Mouse (Mus musculus) CH12.LX (cell line): Measurements from ENCODE around the gene Gm10553.
"Not testable (repeated sequence)": the region's sequence is repeated elsewhere in the genome, so short reads cannot be mapped to it uniquely, and the experiment has no call there.

Experiments
- CTCF ChIP-seq, 2 experiments: IDR thresholded peaks in 1 of 2; conservative IDR thresholded peaks in 1 of 2; 2 replicates each; pipeline ENCODE4 v1.5.1; 2011 to 2012; ENCODE audit warnings: low read depth in 2 of 2, low read length in 2 of 2, improper control_type of control experiment in 1 of 2, inconsistent platforms in 1 of 2, mild to moderate bottlenecking in 1 of 2, moderate library complexity in 1 of 2
- E2F4 ChIP-seq: IDR thresholded peaks from 2 replicates; pipeline ENCODE4 v1.6.1; 2011; ENCODE audit warnings: low read depth, low read length, improper control_type of control experiment; ENCODE audit not compliant: insufficient replicate concordance
- EP300 ChIP-seq: IDR thresholded peaks from 2 replicates; pipeline ENCODE4 v1.6.1; 2011; ENCODE audit warnings: low read length, improper control_type of control experiment
- HCFC1 ChIP-seq: IDR thresholded peaks from 2 replicates; pipeline ENCODE4 v1.6.1; 2012; ENCODE audit warnings: low read depth, mild to moderate bottlenecking, inconsistent platforms, low read length, improper control_type of control experiment
- JUN ChIP-seq: IDR thresholded peaks from 2 replicates; pipeline ENCODE4 v1.6.1; 2011; ENCODE audit warnings: low read depth, mild to moderate bottlenecking, low read length, improper control_type of control experiment, moderate library complexity; ENCODE audit not compliant: insufficient read depth
- MAFK ChIP-seq: IDR thresholded peaks from 2 replicates; pipeline ENCODE4 v1.6.1; 2011; ENCODE audit warnings: low read length, improper control_type of control experiment; ENCODE audit not compliant: insufficient replicate concordance
- MAX ChIP-seq: IDR thresholded peaks from 2 replicates; pipeline ENCODE4 v1.6.1; 2011; ENCODE audit warnings: low read length, improper control_type of control experiment
- MYC ChIP-seq: IDR thresholded peaks from 2 replicates; pipeline ENCODE4 v1.6.1; 2011; ENCODE audit warnings: low read depth, mild to moderate bottlenecking, improper control_type of control experiment, low read length
- NELFE ChIP-seq: IDR thresholded peaks from 2 replicates; pipeline ENCODE4 v1.6.1; 2011; ENCODE audit warnings: low read depth, low read length, improper control_type of control experiment
- POLR2A ChIP-seq: IDR thresholded peaks from 2 replicates; pipeline ENCODE4 v1.6.1; 2011; ENCODE audit warnings: low read depth, mild to moderate bottlenecking, improper control_type of control experiment, low read length
- UBTF ChIP-seq: IDR thresholded peaks from 2 replicates; pipeline ENCODE4 v1.6.1; 2012; ENCODE audit warnings: low read depth, mild to moderate bottlenecking, inconsistent platforms, low read length, improper control_type of control experiment, moderate library complexity
- ZC3H11A ChIP-seq: IDR thresholded peaks from 2 replicates; pipeline ENCODE4 v1.6.1; 2012; ENCODE audit warnings: low read depth, mild to moderate bottlenecking, inconsistent platforms, low read length, improper control_type of control experiment
- ZNF384 ChIP-seq: IDR thresholded peaks from 2 replicates; pipeline ENCODE4 v1.6.1; 2012; ENCODE audit warnings: low read depth, low read length, improper control_type of control experiment, inconsistent platforms

GRCm38 (mm10) chr1:85112889-85113288 is 12.9 kb downstream of the Gm10553 start:
- TF ChIP-seq POLR2A; NELFE; EP300; HCFC1; E2F4; CTCF (conservative IDR thresholded peaks at IDR 0.05 in 1 of 2, IDR thresholded peaks at IDR 0.05 in 1 of 2; ENCODE audit: low read depth in 2 of 2, low read length in 2 of 2); UBTF; ZC3H11A; ZNF384; MAFK; JUN; MAX; MYC: not testable (repeated sequence)
